In the genomic region with DNA sequence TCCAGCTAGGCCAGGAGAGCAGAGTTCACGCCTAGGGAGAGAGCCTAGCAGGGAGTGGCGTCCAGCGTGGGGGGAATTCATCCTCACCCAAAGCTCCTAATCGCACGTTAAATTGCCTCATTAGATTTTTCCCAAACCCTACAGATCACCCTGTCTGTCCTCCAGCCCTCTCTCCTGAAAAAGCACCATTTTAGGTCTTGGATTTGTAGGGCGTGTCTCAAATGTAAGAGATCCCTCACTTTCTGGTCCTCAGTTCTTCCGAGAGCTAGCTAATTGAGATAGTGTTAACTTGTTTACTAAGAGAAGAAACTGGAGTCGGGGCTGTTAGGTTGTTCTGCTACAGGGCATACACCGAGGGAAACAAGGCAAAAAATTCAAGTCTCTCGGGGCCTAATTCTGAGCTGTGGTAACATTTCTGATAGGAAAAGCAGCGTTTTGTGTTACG, we compare ENCODE assay signal across 8 mouse cellular contexts. TPM values are rescaled to one million over a fixed set of nuclear protein-coding genes. Genes with fewer than 3 reads are reported as not detected.
DNase-seq lines count a peak whose midpoint lies in the region; ATAC-seq and TF ChIP-seq lines count a peak whose summit lies in the region.

No protein-coding gene starts in this region.

- H3K9ac ChIP-seq in heart, adult 2 months (ENCODE audit: low read depth, low read length): peak overlapping the region; percentile 99
- H3K9ac ChIP-seq in forebrain, embryonic 13.5 days: peak overlapping the region; percentile 98
- peak overlapping the region; percentile 97 for H3K9ac ChIP-seq in liver, embryonic 15.5 days

- H3K79me2 ChIP-seq in heart, adult 2 months (replicated peaks; ENCODE audit: control insufficient read depth, insufficient read depth, low read length): no peaks in the 10 kb centered on the region

- TF ChIP-seq POLR2A in heart, adult 2 months (IDR thresholded peaks at IDR 0.05; ENCODE audit: insufficient read depth, low read depth, low read length): no peak

- H3K27ac ChIP-seq in heart, adult 2 months: peak overlapping the region; percentile 96
- peak overlapping the region; percentile 93 for H3K27ac ChIP-seq in forebrain, embryonic 13.5 days
- peak overlapping the region; percentile 93 for H3K27ac ChIP-seq in liver, embryonic 15.5 days (replicated peaks)

- DNase-seq in heart, adult 2 months: no peak
- no peak for DNase-seq in heart, postnatal 25 days (ENCODE audit: low spot score)
- DNase-seq in adrenal gland, adult 2 months: no peak
- DNase-seq in thymus, postnatal 36 days: no peak

- H3K27me3 ChIP-seq in heart, adult 2 months (ENCODE audit: control insufficient read depth, insufficient read depth, low read length): no peaks in the 10 kb centered on the region
- H3K27me3 ChIP-seq in E14TG2a.4 (ENCODE audit: insufficient read depth, low read length): peaks cover 5% of the 10 kb centered on the region
- H3K27me3 ChIP-seq in forebrain, embryonic 13.5 days: no peaks in the 10 kb centered on the region
- H3K27me3 ChIP-seq in liver, embryonic 15.5 days: no peaks in the 10 kb centered on the region

- WGBS in heart, adult 2 months: 4% methylated on average over 12 of the region's 12 CpGs
- WGBS in forebrain, embryonic 13.5 days: 17% methylated on average over 12 of the region's 12 CpGs
- WGBS in liver, embryonic 15.5 days (ENCODE audit: insufficient replicate concordance): 4% methylated on average over 12 of the region's 12 CpGs

- peak overlapping the region; percentile 73 for H3K4me3 ChIP-seq in heart, adult 2 months
- H3K4me3 ChIP-seq in E14TG2a.4 (replicated peaks; ENCODE audit: low read length): peak overlapping the region; percentile 95
- peak overlapping the region; percentile 74 for H3K4me3 ChIP-seq in forebrain, embryonic 13.5 days
- H3K4me3 ChIP-seq in liver, embryonic 15.5 days (replicated peaks): peak overlapping the region; percentile 97

- H3K36me3 ChIP-seq in heart, adult 2 months (ENCODE audit: control insufficient read depth, insufficient read depth, low read length): peaks cover 11% of the 10 kb centered on the region
- H3K36me3 ChIP-seq in E14TG2a.4 (ENCODE audit: insufficient read depth, low read length): peaks cover 32% of the 10 kb centered on the region
- peaks cover 35% of the 10 kb centered on the region for H3K36me3 ChIP-seq in forebrain, embryonic 13.5 days (ENCODE audit: poor library complexity, severe bottlenecking)
- peaks cover 30% of the 10 kb centered on the region for H3K36me3 ChIP-seq in liver, embryonic 15.5 days (replicated peaks)

- intact Hi-C loops in heart, adult 2 months (cut with DNase I): loop anchor here (2.0 kb wide), 3 partner anchors 37 to 75 kb away; no protein-coding TSS in a partner anchor
- intact Hi-C loops in heart, postnatal 25 days (cut with DNase I): loop anchor here (5.0 kb wide), 1 partner anchor 81 kb away; no protein-coding TSS in a partner anchor

- no peak for TF ChIP-seq CTCF in heart, adult 2 months (IDR thresholded peaks at IDR 0.05)
- TF ChIP-seq CTCF in E14TG2a.4 (conservative IDR thresholded peaks at IDR 0.05; ENCODE audit: low read length): no peak

- TF ChIP-seq EP300 in heart, adult 2 months (IDR thresholded peaks at IDR 0.05; ENCODE audit: insufficient read depth, low read depth, low read length): no peak

- no peaks in the 10 kb centered on the region for H3K9me3 ChIP-seq in E14TG2a.4 (ENCODE audit: low read length)
- H3K9me3 ChIP-seq in forebrain, embryonic 13.5 days (replicated peaks): no peaks in the 10 kb centered on the region
- no peaks in the 10 kb centered on the region for H3K9me3 ChIP-seq in liver, embryonic 15.5 days (replicated peaks)

- no peaks in the 10 kb centered on the region for H3K4me1 ChIP-seq in heart, adult 2 months (ENCODE audit: control insufficient read depth, insufficient read depth, low read length)
- peaks cover 23% of the 10 kb centered on the region for H3K4me1 ChIP-seq in E14TG2a.4 (replicated peaks; ENCODE audit: low read depth, low read length)
- peaks cover 13% of the 10 kb centered on the region for H3K4me1 ChIP-seq in forebrain, embryonic 13.5 days
- H3K4me1 ChIP-seq in liver, embryonic 15.5 days (replicated peaks): peaks cover 53% of the 10 kb centered on the region

- peak overlapping the region; percentile 76 for H3K4me2 ChIP-seq in forebrain, embryonic 13.5 days
- H3K4me2 ChIP-seq in liver, embryonic 15.5 days: peak overlapping the region; percentile 95

- ATAC-seq in forebrain, embryonic 13.5 days: 0 out of 2 replicates have a peak, but pooled peaks have one; percentile 0
- peak; percentile 76 for ATAC-seq in liver, embryonic 15.5 days (ENCODE audit: insufficient read depth)
- ATAC-seq in megakaryocyte-erythroid progenitor cell, adult 5-6 weeks (replicated peaks; ENCODE audit: low FRiP score, low TSS enrichment, poor library complexity, severe bottlenecking): no peak

RNA-seq across cellular contexts. Expression of a gene that starts 0.6 kb away (rescaled TPM):
- 10 to 100 TPM; 28.4 to 30.9 TPM for total RNA-seq in heart, adult 2 months (2021)
- 23.5 and 27.8 TPM in 2 replicates for polyA plus RNA-seq in heart, adult 2 months (2012; rRNA removed)
- 10 to 100 TPM; 31.3 to 32.3 TPM for total RNA-seq in heart, postnatal 25 days (2021)
- 185 and 192 TPM in 2 replicates for polyA plus RNA-seq in forebrain, embryonic 13.5 days (2015; fragmentation: Nextera tagmentation; extraction: Ambion mirVana)
- polyA plus RNA-seq in liver, embryonic 15.5 days (2015; fragmentation: Nextera tagmentation; extraction: Ambion mirVana): 29.5 and 31.6 TPM in 2 replicates
- total RNA-seq in megakaryocyte-erythroid progenitor cell, adult 5-6 weeks (2014; fragmentation: Nextera tagmentation): 42.5 and 68.1 TPM in 2 replicates
- 36.5 and 38.9 TPM in 2 replicates for total RNA-seq in megakaryocyte-erythroid progenitor cell, adult 5-6 weeks (2017)
- 10 to 100 TPM; 30.8 to 38.1 TPM for total RNA-seq in adrenal gland, adult 2 months (2021)
- 13.1 and 18.3 TPM in 2 replicates for polyA plus RNA-seq in adrenal gland, adult 2 months (2012; rRNA removed)

RNA-seq across cellular contexts. Expression of a gene that starts 20.4 kb away (rescaled TPM):
- total RNA-seq in heart, adult 2 months (2021): under 1 TPM; 0.47 to 0.64 TPM
- polyA plus RNA-seq in heart, adult 2 months (2012; rRNA removed): 0.09 and 0.29 TPM in 2 replicates
- total RNA-seq in heart, postnatal 25 days (2021): under 1 TPM; 0.16 to 0.25 TPM
- 15.1 and 17.1 TPM in 2 replicates for polyA plus RNA-seq in forebrain, embryonic 13.5 days (2015; fragmentation: Nextera tagmentation; extraction: Ambion mirVana)
- polyA plus RNA-seq in liver, embryonic 15.5 days (2015; fragmentation: Nextera tagmentation; extraction: Ambion mirVana): 2.0 and 2.4 TPM in 2 replicates
- total RNA-seq in megakaryocyte-erythroid progenitor cell, adult 5-6 weeks (2014; fragmentation: Nextera tagmentation): 7.3 and 8.1 TPM in 2 replicates
- 2.4 and 21.7 TPM in 2 replicates for total RNA-seq in megakaryocyte-erythroid progenitor cell, adult 5-6 weeks (2017)
- total RNA-seq in adrenal gland, adult 2 months (2021): 1 to 10 TPM; 1.8 to 3.1 TPM
- 0.61 and 0.83 TPM in 2 replicates for polyA plus RNA-seq in adrenal gland, adult 2 months (2012; rRNA removed)

RNA-seq across cellular contexts. Expression of a gene that starts 58.6 kb away (rescaled TPM):
- 100 to 1,000 TPM; 185 to 192 TPM for total RNA-seq in heart, adult 2 months (2021)
- polyA plus RNA-seq in heart, adult 2 months (2012; rRNA removed): 66.1 and 95.9 TPM in 2 replicates
- total RNA-seq in heart, postnatal 25 days (2021): 100 to 1,000 TPM; 192 to 213 TPM
- 514 and 545 TPM in 2 replicates for polyA plus RNA-seq in forebrain, embryonic 13.5 days (2015; fragmentation: Nextera tagmentation; extraction: Ambion mirVana)
- 476 and 487 TPM in 2 replicates for polyA plus RNA-seq in liver, embryonic 15.5 days (2015; fragmentation: Nextera tagmentation; extraction: Ambion mirVana)
- total RNA-seq in megakaryocyte-erythroid progenitor cell, adult 5-6 weeks (2014; fragmentation: Nextera tagmentation): 700 and 784 TPM in 2 replicates
- 1,626 and 1,721 TPM in 2 replicates for total RNA-seq in megakaryocyte-erythroid progenitor cell, adult 5-6 weeks (2017)
- total RNA-seq in adrenal gland, adult 2 months (2021): 100 to 1,000 TPM; 299 to 305 TPM
- 30.0 and 43.5 TPM in 2 replicates for polyA plus RNA-seq in adrenal gland, adult 2 months (2012; rRNA removed)
